Mouse (Mus musculus): Measurements from ENCODE around the gene Mcu.

DNA sequence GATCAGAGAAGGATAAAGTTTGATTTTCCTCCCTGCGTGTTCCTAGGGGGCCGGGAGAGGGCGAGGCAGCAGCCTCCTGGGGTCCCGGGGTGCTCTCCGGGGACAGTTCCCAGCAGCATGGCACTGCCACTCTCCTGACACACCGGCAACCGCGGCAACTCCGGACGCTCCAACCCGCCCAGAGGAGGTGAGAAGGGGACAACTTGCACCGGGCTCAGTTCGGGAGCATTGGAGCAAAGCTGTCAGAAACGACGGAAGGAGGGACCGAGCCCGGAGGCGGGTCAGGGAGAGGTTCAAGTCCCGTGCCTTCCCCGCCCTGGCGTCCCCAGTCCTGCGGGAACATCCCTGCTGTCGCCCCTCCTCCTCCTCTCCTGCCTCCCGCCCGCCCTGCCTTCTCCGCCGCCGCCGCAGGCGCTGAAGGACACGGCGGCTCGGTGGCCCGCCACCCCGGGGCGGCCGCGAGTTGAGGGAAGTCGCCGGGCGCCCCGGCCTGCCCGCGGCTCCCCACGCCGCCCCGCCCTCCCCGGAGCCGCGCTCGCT lies 441 bp downstream of the Mcu start, which contains the start of gene Gm10322:
- TF ChIP-seq EP300 (IDR thresholded peaks at IDR 0.05; ENCODE audit: low read depth) (no peak), CTCF (IDR thresholded peaks at IDR 0.05; ENCODE audit: low read depth) (no peak; the same call in 1 of the 2 replicates)

Measured in liver, embryonic 14.5 days (tissue).